Mouse (Mus musculus) right cerebral cortex, adult 18-20 months (tissue): Measurements from ENCODE around the gene Rpp25l.
A peak's percentile ranks its signal among the peaks of the same experiment; 100 is the strongest.
"Not testable (repeated sequence)": the region's sequence is repeated elsewhere in the genome, so short reads cannot be mapped to it uniquely, and the experiment has no call there.

ENCODE experiments used
- DNase-seq: peaks from one replicate; pipeline ENCODE4 v3.0.0; 2022; ENCODE audit warnings: mixed read lengths

Rpp25l gene

GRCm38 (mm10) chr4:41696452-41696851 is 16.9 kb downstream of the Rpp25l start:
- DNase-seq, result not testable (repeated sequence)

- not testable (repeated sequence) for DNase-seq
These were observed 17.5 kb downstream of the Rpp25l start for GRCm38 (mm10) chr4:41695800-41696199.

- DNase-seq, result not testable (repeated sequence)
These were observed 19.8 kb downstream of the Rpp25l start for GRCm38 (mm10) chr4:41693511-41693910.

- DNase-seq, result not testable (repeated sequence)
These were observed 23.3 kb downstream of the Rpp25l start for GRCm38 (mm10) chr4:41690014-41690413.

GRCm38 (mm10) chr4:41688562-41688961 is 24.8 kb downstream of the Rpp25l start:
- not testable (repeated sequence) for DNase-seq

GRCm38 (mm10) chr4:41685882-41686492 is 27.3 kb downstream of the Rpp25l start:
- not testable (repeated sequence) for DNase-seq

- DNase-seq, result not testable (repeated sequence)
These were observed 28.3 kb downstream of the Rpp25l start for GRCm38 (mm10) chr4:41684931-41685453.

- not testable (repeated sequence) for DNase-seq
These were observed 29.0 kb downstream of the Rpp25l start for GRCm38 (mm10) chr4:41684131-41684930.

- not testable (repeated sequence) for DNase-seq
These were observed 30.0 kb downstream of the Rpp25l start for GRCm38 (mm10) chr4:41683303-41683702.

- DNase-seq, result no peak
These were observed 30.5 kb downstream of the Rpp25l start for GRCm38 (mm10) chr4:41682789-41683188.

- no peak for DNase-seq
These were observed 31.4 kb downstream of the Rpp25l start for GRCm38 (mm10) chr4:41681947-41682346.

GRCm38 (mm10) chr4:41681176-41681575 is 32.2 kb downstream of the Rpp25l start:
- peak; percentile 30 for DNase-seq

GRCm38 (mm10) chr4:41679291-41679690 is 34.0 kb downstream of the Rpp25l start:
- DNase-seq, result no peak

- no peak for DNase-seq
These were observed 34.5 kb downstream of the Rpp25l start for GRCm38 (mm10) chr4:41678863-41679262.

GRCm38 (mm10) chr4:41677006-41677629 is 36.2 kb downstream of the Rpp25l start:
- DNase-seq, result no peak

GRCm38 (mm10) chr4:41676248-41677005 is 36.9 kb downstream of the Rpp25l start:
- DNase-seq, result no peak

- DNase-seq, result no peak
These were observed 40.1 kb downstream of the Rpp25l start for GRCm38 (mm10) chr4:41673186-41673585.

GRCm38 (mm10) chr4:41672522-41672963 is 40.8 kb downstream of the Rpp25l start:
- DNase-seq, result no peak

- no peak for DNase-seq
These were observed 41.3 kb downstream of the Rpp25l start for GRCm38 (mm10) chr4:41671963-41672480.

GRCm38 (mm10) chr4:41671500-41671899 is 41.8 kb downstream of the Rpp25l start:
- DNase-seq, result no peak

- no peak for DNase-seq
These were observed 42.5 kb downstream of the Rpp25l start for GRCm38 (mm10) chr4:41670836-41671235.

- DNase-seq, result no peak
These were observed 46.7 kb downstream of the Rpp25l start for GRCm38 (mm10) chr4:41666646-41667045.
